ENCODE assay signal across 25 mouse cellular contexts in genomic region chr11:121791991-121792390, GRCm38 (mm10). TPM values are rescaled to one million over a fixed set of nuclear protein-coding genes. Genes with fewer than 3 reads are reported as not detected.
"Had no signal": no experiment of that assay in that cellular context is flagged by ENCODE, and none has a peak within 500 bp of the region (broad histone marks: within the 10 kb centered on the region; RNA-seq: fewer than 3 reads in every experiment).

No protein-coding gene starts in this region.

- H3K9me3 ChIP-seq: midbrain, embryonic 10.5 days; midbrain, embryonic 12.5 days; neural tube, embryonic 13.5 days; neural tube, embryonic 15.5 days had no signal

- H3K9ac ChIP-seq: lung, embryonic 14.5 days; midbrain, embryonic 12.5 days; neural tube, embryonic 13.5 days; neural tube, embryonic 15.5 days had no signal

- ATAC-seq: midbrain, embryonic 16.5 days had no signal

- DNase-seq: lung, adult 18-20 months; lung, embryonic 14.5 days; lung, postnatal 10 days; lung, postnatal 4 days; midbrain, embryonic 14.5 days; retina, postnatal 1 day; right cerebral cortex, adult 18-20 months; right cerebral cortex, postnatal 25 days; right cerebral cortex, postnatal 4 days; spleen, adult 18-20 months; thymus, adult 18-20 months; thymus, postnatal 14 days; thymus, postnatal 36 days had no signal

- H3K4me3 ChIP-seq: midbrain, embryonic 10.5 days; midbrain, embryonic 12.5 days; myocyte; neural tube, embryonic 13.5 days; neural tube, embryonic 15.5 days had no signal

- H3K27me3 ChIP-seq: midbrain, embryonic 12.5 days; neural tube, embryonic 13.5 days; neural tube, embryonic 15.5 days had no signal

- H3K4me1 ChIP-seq: midbrain, embryonic 12.5 days; neural tube, embryonic 13.5 days; neural tube, embryonic 15.5 days had no signal

- H3K36me3 ChIP-seq: midbrain, embryonic 10.5 days; midbrain, embryonic 12.5 days; neural tube, embryonic 13.5 days; neural tube, embryonic 15.5 days had no signal

- H3K27ac ChIP-seq: midbrain, embryonic 10.5 days; midbrain, embryonic 12.5 days; neural tube, embryonic 13.5 days; neural tube, embryonic 15.5 days had no signal

- H3K4me2 ChIP-seq: lung, embryonic 14.5 days; midbrain, embryonic 12.5 days; neural tube, embryonic 13.5 days; neural tube, embryonic 15.5 days had no signal

RNA-seq across cellular contexts. Expression of gene Ptchd3, which starts 38.1 kb away (rescaled TPM):
- total RNA-seq: megakaryocyte, adult 5-6 weeks; megakaryocyte-erythroid progenitor cell, adult 5-6 weeks had no signal
- polyA plus RNA-seq: lung, embryonic 14.5 days; midbrain, embryonic 10.5 days; midbrain, embryonic 12.5 days; midbrain, embryonic 14.5 days; midbrain, embryonic 16.5 days; myocyte; neural tube, embryonic 11.5 days; neural tube, embryonic 13.5 days; neural tube, embryonic 15.5 days; small intestine, adult 2 months; stomach, embryonic 14.5 days; stomach, embryonic 16.5 days had no signal
